Mouse (Mus musculus): ENCODE measurements around the gene Unc13c. TPM values are rescaled to one million over a fixed set of nuclear protein-coding genes. Genes with fewer than 3 reads are reported as not detected.

Unc13c gene
- polyA plus RNA-seq, 1 experiment from 2014 or later: 1.1 TPM

GRCm38 (mm10) chr9:73965322-73965915 lies 3.3 kb downstream of the Unc13c start:
- no peak overlapping the region for H3K4me2 ChIP-seq (ENCODE audit: low read length)
- no peak overlapping the region for H3K27ac ChIP-seq (ENCODE audit: low read depth, low read length)
- ATAC-seq (no peak), DNase-seq (ENCODE audit: low spot score) (peak; percentile 26)
- H3K9ac ChIP-seq (ENCODE audit: low read length): no peak overlapping the region
- H3K36me3 ChIP-seq (ENCODE audit: control insufficient read depth, insufficient read depth, low read length): no peaks in the 10 kb centered on the region
- peaks cover 2% of the 10 kb centered on the region; the same call in 1 of the 2 replicates for H3K27me3 ChIP-seq (replicated peaks; ENCODE audit: control insufficient read depth, insufficient read depth, low read length)
- no peaks in the 10 kb centered on the region; the same call in 1 of the 2 replicates for H3K4me1 ChIP-seq (ENCODE audit: control insufficient read depth, insufficient read depth, low read length)
- no peak overlapping the region for H3K4me3 ChIP-seq (ENCODE audit: low read depth, low read length)
- no peaks in the 10 kb centered on the region for H3K9me3 ChIP-seq (replicated peaks; ENCODE audit: control insufficient read depth, low read length)
- WGBS: 65% methylated on average over 9 of the region's 9 CpGs

GRCm38 (mm10) chr9:73962471-73962870 lies 6.3 kb downstream of the Unc13c start:
- H3K4me1 ChIP-seq (ENCODE audit: control insufficient read depth, insufficient read depth, low read length): no peaks in the 10 kb centered on the region
- WGBS: 78% methylated on average over 6 of the region's 6 CpGs

DNA sequence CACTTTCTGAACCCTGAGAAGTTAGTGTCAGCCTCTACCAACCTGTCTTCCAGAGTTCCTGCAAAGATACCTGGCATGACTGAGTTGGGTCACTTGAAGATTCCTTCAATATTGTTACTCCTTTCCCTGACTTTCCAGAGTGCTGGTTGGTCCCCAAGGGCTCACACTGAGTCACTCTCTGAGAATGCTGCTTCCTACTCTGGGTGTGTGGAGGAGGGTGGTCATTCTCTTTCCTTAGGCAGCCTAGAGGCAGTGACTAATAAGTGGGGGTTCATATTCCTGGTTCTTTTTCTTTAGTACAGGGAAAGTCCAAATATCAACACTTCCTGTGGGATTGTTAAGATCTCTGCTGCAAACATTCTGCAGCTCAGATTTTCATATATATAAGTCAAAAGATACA lies 16.4 kb downstream of the Unc13c start:
- ATAC-seq: no peak
- H3K27me3 ChIP-seq (replicated peaks; ENCODE audit: control insufficient read depth, insufficient read depth, low read length): no peaks in the 10 kb centered on the region

More at GRCm38 (mm10) chr9:73962471-73962870, 6.3 kb downstream of the Unc13c start:
- no peaks in the 10 kb centered on the region for H3K9me3 ChIP-seq (replicated peaks; ENCODE audit: control insufficient read depth, low read length)
- ATAC-seq (no peak), DNase-seq (ENCODE audit: low spot score) (no peak)
- H3K36me3 ChIP-seq (ENCODE audit: control insufficient read depth, insufficient read depth, low read length): no peaks in the 10 kb centered on the region
- no peak overlapping the region for H3K4me3 ChIP-seq (ENCODE audit: low read depth, low read length)
- H3K9ac ChIP-seq (ENCODE audit: low read length): no peak overlapping the region
- no peak overlapping the region for H3K4me2 ChIP-seq (ENCODE audit: low read length)
- 0 out of 2 replicates have a peak, but pooled peaks cover 2% of the 10 kb centered on the region for H3K27me3 ChIP-seq (replicated peaks; ENCODE audit: control insufficient read depth, insufficient read depth, low read length)
- H3K27ac ChIP-seq (ENCODE audit: low read depth, low read length): no peak overlapping the region

DNA sequence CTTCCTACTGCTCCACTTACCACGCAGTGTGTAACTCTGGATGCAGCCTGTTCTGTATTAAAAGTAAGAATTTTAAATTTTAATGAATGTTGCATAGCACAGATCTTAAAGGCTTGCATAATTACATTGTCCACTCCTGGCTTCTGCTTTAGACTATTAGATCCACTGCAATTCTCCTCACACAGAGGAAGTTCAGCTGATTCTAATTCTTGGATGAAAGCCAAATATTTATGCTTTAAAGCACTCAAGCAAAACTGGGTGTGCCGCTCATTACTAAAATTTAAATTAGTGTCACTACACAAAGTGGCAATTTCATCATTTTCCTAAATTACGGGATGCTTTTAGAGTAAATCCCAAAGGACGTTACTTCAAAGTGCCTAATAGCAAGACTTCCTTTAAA lies 17.2 kb downstream of the Unc13c start:
- Histone ChIP-seq H3K4me1 (ENCODE audit: control insufficient read depth, insufficient read depth, low read length) (no peaks in the 10 kb centered on the region), H3K9ac (ENCODE audit: low read length) (no peak overlapping the region), H3K27ac (ENCODE audit: low read depth, low read length) (no peak overlapping the region), H3K36me3 (ENCODE audit: control insufficient read depth, insufficient read depth, low read length) (no peaks in the 10 kb centered on the region), H3K9me3 (replicated peaks; ENCODE audit: control insufficient read depth, low read length) (no peaks in the 10 kb centered on the region), H3K4me3 (ENCODE audit: low read depth, low read length) (no peak overlapping the region), H3K4me2 (ENCODE audit: low read length) (no peak overlapping the region), H3K27me3 (replicated peaks; ENCODE audit: control insufficient read depth, insufficient read depth, low read length) (no peaks in the 10 kb centered on the region)
- 53% methylated on average over 4 of the region's 4 CpGs for WGBS
- no peak for ATAC-seq
- peak; percentile 37 for DNase-seq (ENCODE audit: low spot score)

More for the DNA sequence above, 16.4 kb downstream of the Unc13c start:
- Histone ChIP-seq H3K4me2 (ENCODE audit: low read length) (no peak overlapping the region), H3K4me1 (ENCODE audit: control insufficient read depth, insufficient read depth, low read length) (no peaks in the 10 kb centered on the region), H3K27ac (ENCODE audit: low read depth, low read length) (no peak overlapping the region), H3K4me3 (ENCODE audit: low read depth, low read length) (no peak overlapping the region), H3K36me3 (ENCODE audit: control insufficient read depth, insufficient read depth, low read length) (no peaks in the 10 kb centered on the region), H3K9me3 (replicated peaks; ENCODE audit: control insufficient read depth, low read length) (no peaks in the 10 kb centered on the region), H3K9ac (ENCODE audit: low read length) (no peak overlapping the region)
- DNase-seq (ENCODE audit: low spot score): no peak

GRCm38 (mm10) chr9:73934844-73935243 lies 33.9 kb downstream of the Unc13c start:
- no peak overlapping the region for H3K4me2 ChIP-seq (ENCODE audit: low read length)
- H3K4me1 ChIP-seq (ENCODE audit: control insufficient read depth, insufficient read depth, low read length): no peaks in the 10 kb centered on the region
- no peaks in the 10 kb centered on the region for H3K27me3 ChIP-seq (replicated peaks; ENCODE audit: control insufficient read depth, insufficient read depth, low read length)
- no peaks in the 10 kb centered on the region for H3K9me3 ChIP-seq (replicated peaks; ENCODE audit: control insufficient read depth, low read length)
- WGBS: 47% methylated on average over 4 of the region's 4 CpGs
- no peak overlapping the region for H3K9ac ChIP-seq (ENCODE audit: low read length)
- H3K27ac ChIP-seq (ENCODE audit: low read depth, low read length): no peak overlapping the region
- ATAC-seq: peak; percentile 50; the same call in 1 of the 2 replicates
- H3K36me3 ChIP-seq (ENCODE audit: control insufficient read depth, insufficient read depth, low read length): no peaks in the 10 kb centered on the region
- no peak overlapping the region for H3K4me3 ChIP-seq (ENCODE audit: low read depth, low read length)
- peak; percentile 92 for DNase-seq (ENCODE audit: low spot score)

DNA sequence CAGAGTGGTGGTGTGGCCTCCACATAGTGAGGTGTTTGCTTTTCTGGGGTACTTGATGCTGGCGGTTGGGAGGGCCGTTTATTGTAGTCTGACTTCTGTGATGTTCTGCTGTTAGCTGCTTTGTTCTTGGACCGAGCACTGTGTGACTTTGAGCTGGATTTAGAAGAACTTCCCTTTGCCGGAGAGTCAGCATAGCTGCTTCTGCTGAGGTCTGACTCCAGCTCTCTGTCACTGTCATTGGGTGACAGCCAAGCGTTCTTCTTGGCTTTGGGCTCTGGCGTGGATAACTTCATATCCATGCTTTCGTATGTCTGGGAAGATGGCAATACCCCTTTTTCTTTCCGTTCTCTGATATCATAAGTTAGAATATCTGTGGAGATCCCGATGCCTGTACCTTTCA lies 36.8 kb downstream of the Unc13c start:
- WGBS: 91% methylated on average over 9 of the region's 9 CpGs

GRCm38 (mm10) chr9:73927276-73927675 lies 41.5 kb downstream of the Unc13c start:
- no peak for ATAC-seq
- no peak overlapping the region for H3K4me2 ChIP-seq (ENCODE audit: low read length)
- no peaks in the 10 kb centered on the region for H3K4me1 ChIP-seq (ENCODE audit: control insufficient read depth, insufficient read depth, low read length)
- no peak for DNase-seq (ENCODE audit: low spot score)
- no peak overlapping the region for H3K27ac ChIP-seq (ENCODE audit: low read depth, low read length)
- no peaks in the 10 kb centered on the region for H3K36me3 ChIP-seq (ENCODE audit: control insufficient read depth, insufficient read depth, low read length)
- 90% methylated on average over 2 of the region's 2 CpGs for WGBS
- H3K27me3 ChIP-seq (replicated peaks; ENCODE audit: control insufficient read depth, insufficient read depth, low read length): no peaks in the 10 kb centered on the region
- H3K9ac ChIP-seq (ENCODE audit: low read length): no peak overlapping the region
- H3K4me3 ChIP-seq (ENCODE audit: low read depth, low read length): no peak overlapping the region
- no peaks in the 10 kb centered on the region for H3K9me3 ChIP-seq (replicated peaks; ENCODE audit: control insufficient read depth, low read length)

More for the DNA sequence above, 36.8 kb downstream of the Unc13c start:
- ATAC-seq: no peak
- Histone ChIP-seq H3K4me3 (ENCODE audit: low read depth, low read length) (no peak overlapping the region), H3K36me3 (ENCODE audit: control insufficient read depth, insufficient read depth, low read length) (no peaks in the 10 kb centered on the region), H3K9me3 (replicated peaks; ENCODE audit: control insufficient read depth, low read length) (no peaks in the 10 kb centered on the region), H3K27ac (ENCODE audit: low read depth, low read length) (no peak overlapping the region), H3K9ac (ENCODE audit: low read length) (no peak overlapping the region), H3K4me2 (ENCODE audit: low read length) (no peak overlapping the region), H3K4me1 (ENCODE audit: control insufficient read depth, insufficient read depth, low read length) (no peaks in the 10 kb centered on the region), H3K27me3 (replicated peaks; ENCODE audit: control insufficient read depth, insufficient read depth, low read length) (no peaks in the 10 kb centered on the region)
- DNase-seq (ENCODE audit: low spot score): no peak

DNA sequence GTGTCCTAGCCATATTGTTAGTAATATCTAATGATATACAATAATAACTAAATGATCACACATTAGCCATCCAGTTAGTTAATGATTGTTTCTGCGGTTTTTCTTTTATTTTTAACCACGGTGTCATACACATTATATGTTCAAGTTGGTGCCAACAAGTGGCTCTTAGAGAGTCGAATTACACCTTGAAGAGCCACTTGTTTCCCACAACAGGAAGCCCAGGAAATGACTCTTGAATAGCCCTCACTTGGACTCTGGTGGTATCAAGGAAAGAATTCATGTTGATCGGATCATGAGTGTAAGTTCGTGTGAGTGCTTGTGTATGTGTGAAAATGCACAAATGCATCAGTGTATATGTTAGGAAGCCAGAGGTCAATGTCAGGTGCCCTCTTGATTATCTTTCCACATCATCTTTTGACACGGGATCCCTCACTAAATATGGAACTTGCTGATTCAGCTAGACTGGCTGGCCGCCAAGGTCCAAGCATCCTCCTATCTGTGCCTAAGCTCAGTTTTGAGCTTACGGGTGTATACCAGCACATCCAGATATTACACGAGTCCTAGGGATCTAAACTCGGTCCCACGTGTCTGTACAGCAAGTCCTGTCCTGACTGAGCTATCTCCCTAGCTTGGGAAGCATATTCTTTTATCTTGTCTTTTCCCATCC lies 46.2 kb downstream of the Unc13c start:
- no peak overlapping the region for H3K4me3 ChIP-seq (ENCODE audit: low read depth, low read length)
- H3K9me3 ChIP-seq (replicated peaks; ENCODE audit: control insufficient read depth, low read length): no peaks in the 10 kb centered on the region
- H3K36me3 ChIP-seq (ENCODE audit: control insufficient read depth, insufficient read depth, low read length): no peaks in the 10 kb centered on the region
- no peak overlapping the region for H3K4me2 ChIP-seq (ENCODE audit: low read length)
- H3K27me3 ChIP-seq (replicated peaks; ENCODE audit: control insufficient read depth, insufficient read depth, low read length): no peaks in the 10 kb centered on the region
- 91% methylated on average over 11 of the region's 11 CpGs for WGBS
- H3K27ac ChIP-seq (ENCODE audit: low read depth, low read length): no peak overlapping the region
- no peaks in the 10 kb centered on the region for H3K4me1 ChIP-seq (ENCODE audit: control insufficient read depth, insufficient read depth, low read length)
- DNase-seq (ENCODE audit: low spot score): no peak
- no peak for ATAC-seq
- no peak overlapping the region for H3K9ac ChIP-seq (ENCODE audit: low read length)

DNA sequence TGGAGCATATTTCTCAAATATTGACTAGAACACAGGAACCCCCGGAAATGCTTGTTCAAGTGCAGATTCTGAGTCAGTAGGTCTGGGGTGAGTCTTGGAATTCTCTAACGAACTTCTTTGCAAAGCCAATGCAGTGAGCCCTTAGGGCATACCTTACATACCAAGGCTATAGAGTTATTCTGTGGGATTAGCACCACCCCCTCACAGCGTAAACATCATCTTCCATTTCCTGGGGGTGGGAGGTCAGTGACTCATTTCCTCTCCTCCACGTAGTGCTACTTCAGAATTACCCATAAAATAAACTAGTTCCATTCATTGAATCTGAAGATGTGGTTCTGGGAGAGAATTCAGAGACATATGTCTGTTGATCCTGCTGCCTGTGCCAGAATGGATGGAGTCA lies 62.8 kb downstream of the Unc13c start:
- no peak overlapping the region for H3K4me2 ChIP-seq (ENCODE audit: low read length)
- no peaks in the 10 kb centered on the region for H3K27me3 ChIP-seq (replicated peaks; ENCODE audit: control insufficient read depth, insufficient read depth, low read length)
- H3K36me3 ChIP-seq (ENCODE audit: control insufficient read depth, insufficient read depth, low read length): no peaks in the 10 kb centered on the region
- ATAC-seq (no peak), DNase-seq (ENCODE audit: low spot score) (no peak)
- H3K27ac ChIP-seq (ENCODE audit: low read depth, low read length): no peak overlapping the region
- WGBS: 72% methylated on average over 4 of the region's 4 CpGs
- H3K4me3 ChIP-seq (ENCODE audit: low read depth, low read length): no peak overlapping the region
- H3K9ac ChIP-seq (ENCODE audit: low read length): no peak overlapping the region
- H3K9me3 ChIP-seq (replicated peaks; ENCODE audit: control insufficient read depth, low read length): peaks cover 5% of the 10 kb centered on the region; the same call in 1 of the 2 replicates
- H3K4me1 ChIP-seq (ENCODE audit: control insufficient read depth, insufficient read depth, low read length): no peaks in the 10 kb centered on the region
